Mouse (Mus musculus) embryonic facial prominence, embryonic 13.5 days (tissue): ENCODE data around the gene Rad51b. TPM values are rescaled to one million over a fixed set of nuclear protein-coding genes. Genes with fewer than 3 reads are reported as not detected.

Source experiments
- ATAC-seq: fragments of 200-750 bp; cut with Nextera tagmentation; 2 replicates; pipeline ENCODE4 v1.8.0; 2017; ENCODE audit warnings: low read depth; ENCODE audit not compliant: insufficient number of reproducible peaks, insufficient read depth, low FRiP score, low TSS enrichment
- H3K27ac ChIP-seq: fragments of 300-500 bp; sonication (generic); 2 replicates; pipeline ENCODE4 v1.5.1; 2015; ENCODE audit warnings: moderate library complexity, mild to moderate bottlenecking, inconsistent platforms
- H3K27me3 ChIP-seq: fragments of 300-500 bp; sonication (generic); 2 replicates; pipeline ENCODE4 v1.6.1; 2015; ENCODE audit warnings: mild to moderate bottlenecking, inconsistent platforms
- H3K36me3 ChIP-seq: fragments of 300-500 bp; sonication (generic); 2 replicates; pipeline ENCODE4 v1.6.1; 2015; ENCODE audit warnings: mild to moderate bottlenecking, inconsistent platforms
- H3K4me1 ChIP-seq: fragments of 300-500 bp; sonication (generic); 2 replicates; pipeline ENCODE4 v1.6.1; 2015; ENCODE audit warnings: inconsistent platforms
- H3K4me2 ChIP-seq: fragments of 300-500 bp; sonication (generic); 2 replicates; pipeline ENCODE4 v1.6.1; 2015; ENCODE audit warnings: moderate library complexity, mild to moderate bottlenecking, inconsistent platforms
- H3K4me3 ChIP-seq: fragments of 300-500 bp; sonication (generic); 2 replicates; pipeline ENCODE4 v1.5.1; 2015; ENCODE audit warnings: mild to moderate bottlenecking, inconsistent platforms
- H3K9ac ChIP-seq: fragments of 300-500 bp; sonication (generic); 2 replicates; pipeline ENCODE4 v1.6.1; 2015; ENCODE audit warnings: mild to moderate bottlenecking, inconsistent platforms
- H3K9me3 ChIP-seq: fragments of 300-500 bp; sonication (generic); 2 replicates; pipeline ENCODE4 v1.6.1; 2016; ENCODE audit warnings: inconsistent platforms
- WGBS: fragments of 180-500 bp; shearing (Covaris S2); methylation state at CpG from one replicate; pipeline ENCODE4 v1.1.7; 2015; ENCODE audit warnings: mixed read lengths; 5-methylcytosine and 5-hydroxymethylcytosine counted together
- polyA plus RNA-seq: library from polyadenylated mRNA; unstranded; fragments of >200 nt; fragmentation: Nextera tagmentation; extraction: Ambion mirVana; gene quantifications from 2 replicates; pipeline ENCODE4 v1.2.1, GENCODE M21; 2015

The Rad51b gene
- polyA plus RNA-seq, 1 experiment from 2014 or later = 8.8 TPM

GRCm38 (mm10) chr12:79357631-79358030, 60.5 kb downstream of the Rad51b start:
- ATAC-seq = no peak
- peaks cover 3% of the 10 kb centered on the region; the same call in 1 of the 2 replicates for H3K9me3 ChIP-seq
- no peak overlapping the region for H3K4me2 ChIP-seq
- no peak overlapping the region for H3K9ac ChIP-seq
- no peaks in the 10 kb centered on the region for H3K27me3 ChIP-seq
- WGBS = 82% methylated on average over 5 of the region's 5 CpGs
- H3K36me3 ChIP-seq = no peaks in the 10 kb centered on the region
- no peak overlapping the region for H3K4me3 ChIP-seq
- H3K4me1 ChIP-seq = peaks cover 5% of the 10 kb centered on the region; the same call in 1 of the 2 replicates
- no peak overlapping the region for H3K27ac ChIP-seq

GRCm38 (mm10) chr12:79358613-79359218, 61.6 kb downstream of the Rad51b start:
- Histone ChIP-seq H3K27ac (no peak overlapping the region), H3K36me3 (no peaks in the 10 kb centered on the region), H3K9me3 (peaks cover 3% of the 10 kb centered on the region; the same call in 1 of the 2 replicates), H3K4me1 (peaks cover 4% of the 10 kb centered on the region; the same call in 1 of the 2 replicates), H3K9ac (no peak overlapping the region), H3K4me3 (no peak overlapping the region), H3K27me3 (no peaks in the 10 kb centered on the region), H3K4me2 (no peak overlapping the region)
- 27% methylated on average over 10 of the region's 10 CpGs for WGBS
- peak; percentile 56; the same call in 1 of the 2 replicates for ATAC-seq

- H3K36me3 ChIP-seq = no peaks in the 10 kb centered on the region
- no peak overlapping the region for H3K27ac ChIP-seq
- peaks cover 3% of the 10 kb centered on the region; the same call in 1 of the 2 replicates for H3K9me3 ChIP-seq
- H3K9ac ChIP-seq = no peak overlapping the region
- no peak overlapping the region for H3K4me2 ChIP-seq
- no peak for ATAC-seq
- H3K27me3 ChIP-seq = no peaks in the 10 kb centered on the region
- WGBS = 97% methylated on average over 2 of the region's 2 CpGs
- peaks cover 4% of the 10 kb centered on the region; the same call in 1 of the 2 replicates for H3K4me1 ChIP-seq
- no peak overlapping the region for H3K4me3 ChIP-seq
Measured at GRCm38 (mm10) chr12:79359404-79359803, 62.3 kb downstream of the Rad51b start.

- H3K9me3 ChIP-seq = peaks cover 7% of the 10 kb centered on the region
- no peaks in the 10 kb centered on the region for H3K36me3 ChIP-seq
- no peak overlapping the region for H3K4me2 ChIP-seq
- H3K4me1 ChIP-seq = no peaks in the 10 kb centered on the region
- no peak overlapping the region for H3K4me3 ChIP-seq
- no peaks in the 10 kb centered on the region for H3K27me3 ChIP-seq
- 59% methylated on average over 1 of the region's 1 CpGs for WGBS
- no peak overlapping the region for H3K9ac ChIP-seq
- ATAC-seq = no peak
- no peak overlapping the region for H3K27ac ChIP-seq
Measured at GRCm38 (mm10) chr12:79362219-79362618, 65.1 kb downstream of the Rad51b start.

GRCm38 (mm10) chr12:79364284-79364683, 67.2 kb downstream of the Rad51b start:
- no peak overlapping the region for H3K4me2 ChIP-seq
- no peaks in the 10 kb centered on the region for H3K27me3 ChIP-seq
- no peak for ATAC-seq
- H3K9me3 ChIP-seq = peaks cover 10% of the 10 kb centered on the region
- H3K9ac ChIP-seq = no peak overlapping the region
- H3K27ac ChIP-seq = no peak overlapping the region
- no peak overlapping the region for H3K4me3 ChIP-seq
- H3K4me1 ChIP-seq = no peaks in the 10 kb centered on the region
- 73% methylated on average over 2 of the region's 2 CpGs for whole genome bisulfite sequencing
- no peaks in the 10 kb centered on the region for H3K36me3 ChIP-seq

- H3K27ac ChIP-seq = no peak overlapping the region
- no peak overlapping the region for H3K9ac ChIP-seq
- no peak overlapping the region for H3K4me2 ChIP-seq
- ATAC-seq = no peak
- H3K27me3 ChIP-seq = no peaks in the 10 kb centered on the region
- no peak overlapping the region for H3K4me3 ChIP-seq
- H3K36me3 ChIP-seq = no peaks in the 10 kb centered on the region
- H3K4me1 ChIP-seq = peaks cover 17% of the 10 kb centered on the region
- 90% methylated on average over 3 of the region's 3 CpGs for WGBS
- H3K9me3 ChIP-seq = peaks cover 7% of the 10 kb centered on the region
Measured at GRCm38 (mm10) chr12:79368818-79369217, 71.7 kb downstream of the Rad51b start.

- Histone ChIP-seq H3K27me3 (no peaks in the 10 kb centered on the region), H3K9ac (no peak overlapping the region), H3K4me3 (no peak overlapping the region), H3K4me1 (peaks cover 17% of the 10 kb centered on the region), H3K36me3 (no peaks in the 10 kb centered on the region), H3K4me2 (no peak overlapping the region), H3K9me3 (peaks cover 7% of the 10 kb centered on the region), H3K27ac (0 out of 2 replicates have a peak overlapping the region, but pooled peaks have one; percentile 0)
- no peak for ATAC-seq
- WGBS = 55% methylated on average over 7 of the region's 7 CpGs
Measured at GRCm38 (mm10) chr12:79369512-79370165, 72.6 kb downstream of the Rad51b start.

GRCm38 (mm10) chr12:79372697-79373096, 75.6 kb downstream of the Rad51b start:
- Histone ChIP-seq H3K27ac (peak overlapping the region; percentile 68), H3K27me3 (no peaks in the 10 kb centered on the region), H3K4me1 (peaks cover 26% of the 10 kb centered on the region), H3K4me3 (no peak overlapping the region), H3K4me2 (no peak overlapping the region), H3K9me3 (no peaks in the 10 kb centered on the region), H3K9ac (no peak overlapping the region), H3K36me3 (no peaks in the 10 kb centered on the region)
- no peak for ATAC-seq
- WGBS = 26% methylated on average over 5 of the region's 5 CpGs

GRCm38 (mm10) chr12:79377378-79377777, 80.3 kb downstream of the Rad51b start:
- Histone ChIP-seq H3K9me3 (no peaks in the 10 kb centered on the region), H3K27me3 (no peaks in the 10 kb centered on the region), H3K27ac (peak overlapping the region; percentile 34; the same call in 1 of the 2 replicates), H3K4me1 (peaks cover 39% of the 10 kb centered on the region), H3K9ac (no peak overlapping the region), H3K4me3 (no peak overlapping the region), H3K4me2 (no peak overlapping the region), H3K36me3 (no peaks in the 10 kb centered on the region)
- 33% methylated on average over 1 of the region's 1 CpGs for WGBS
- no peak for ATAC-seq

GRCm38 (mm10) chr12:79377861-79378260, 80.8 kb downstream of the Rad51b start:
- Histone ChIP-seq H3K9me3 (no peaks in the 10 kb centered on the region), H3K27ac (peak overlapping the region; percentile 73), H3K4me1 (peaks cover 38% of the 10 kb centered on the region), H3K4me3 (no peak overlapping the region), H3K27me3 (no peaks in the 10 kb centered on the region), H3K36me3 (no peaks in the 10 kb centered on the region), H3K4me2 (no peak overlapping the region), H3K9ac (no peak overlapping the region)
- ATAC-seq = no peak
- WGBS = 10% methylated on average over 4 of the region's 4 CpGs

- no peak overlapping the region for H3K9ac ChIP-seq
- peaks cover 50% of the 10 kb centered on the region for H3K4me1 ChIP-seq
- ATAC-seq = no peak
- no peaks in the 10 kb centered on the region for H3K27me3 ChIP-seq
- WGBS = 54% methylated on average over 1 of the region's 1 CpGs
- H3K4me3 ChIP-seq = no peak overlapping the region
- no peaks in the 10 kb centered on the region for H3K9me3 ChIP-seq
- no peak overlapping the region for H3K4me2 ChIP-seq
- no peaks in the 10 kb centered on the region for H3K36me3 ChIP-seq
- H3K27ac ChIP-seq = no peak overlapping the region
Measured at GRCm38 (mm10) chr12:79380190-79380589, 83.1 kb downstream of the Rad51b start.

GRCm38 (mm10) chr12:79381489-79381888, 84.4 kb downstream of the Rad51b start:
- Histone ChIP-seq H3K9ac (no peak overlapping the region), H3K36me3 (no peaks in the 10 kb centered on the region), H3K9me3 (no peaks in the 10 kb centered on the region), H3K27ac (peak overlapping the region; percentile 34), H3K27me3 (no peaks in the 10 kb centered on the region), H3K4me3 (no peak overlapping the region), H3K4me1 (peaks cover 52% of the 10 kb centered on the region), H3K4me2 (no peak overlapping the region)
- WGBS = 59% methylated on average over 3 of the region's 3 CpGs
- no peak for ATAC-seq
